Mouse (Mus musculus) kidney, embryonic 15.5 days (tissue): ENCODE measurements around the gene Sprr2e. TPM values are rescaled to one million over a fixed set of nuclear protein-coding genes. Genes with fewer than 3 reads are reported as not detected.

Experiments used
- ATAC-seq: fragments of 200-750 bp; cut with Nextera tagmentation; replicated peaks from 2 replicates; pipeline ENCODE4 v1.8.0; 2017; ENCODE audit warnings: moderate TSS enrichment; ENCODE audit not compliant: low FRiP score
- H3K27ac ChIP-seq: fragments of 300-500 bp; sonication (generic); 2 replicates; pipeline ENCODE4 v1.5.1; 2015; ENCODE audit warnings: mild to moderate bottlenecking, inconsistent platforms
- H3K27me3 ChIP-seq: fragments of 300-500 bp; sonication (generic); 2 replicates; pipeline ENCODE4 v1.6.1; 2015; ENCODE audit warnings: inconsistent platforms
- H3K36me3 ChIP-seq: fragments of 300-500 bp; sonication (generic); 2 replicates; pipeline ENCODE4 v1.6.1; 2015; ENCODE audit warnings: inconsistent platforms
- H3K4me1 ChIP-seq: fragments of 300-500 bp; sonication (generic); 2 replicates; pipeline ENCODE4 v1.6.1; 2015; ENCODE audit warnings: inconsistent platforms
- H3K4me2 ChIP-seq: fragments of 300-500 bp; sonication (generic); 2 replicates; pipeline ENCODE4 v1.6.1; 2015; ENCODE audit warnings: moderate library complexity, mild to moderate bottlenecking, inconsistent platforms
- H3K4me3 ChIP-seq: fragments of 300-500 bp; sonication (generic); replicated peaks from 2 replicates; pipeline ENCODE4 v1.5.1; 2015; ENCODE audit warnings: mild to moderate bottlenecking, inconsistent platforms
- H3K9ac ChIP-seq: fragments of 300-500 bp; sonication (generic); 2 replicates; pipeline ENCODE4 v1.6.1; 2015; ENCODE audit warnings: mild to moderate bottlenecking, inconsistent platforms
- H3K9me3 ChIP-seq: fragments of 300-500 bp; sonication (generic); replicated peaks from 2 replicates; pipeline ENCODE4 v1.6.1; 2016; ENCODE audit warnings: inconsistent platforms
- whole genome bisulfite sequencing: fragments of 180-500 bp; shearing (Covaris S2); methylation state at CpG from one replicate; pipeline ENCODE4 v1.1.7; 2015; ENCODE audit warnings: mixed read lengths; 5-methylcytosine and 5-hydroxymethylcytosine counted together
- polyA plus RNA-seq: library from polyadenylated mRNA; unstranded; fragments of >200 nt; fragmentation: Nextera tagmentation; extraction: Ambion mirVana; gene quantifications from 2 replicates; pipeline ENCODE4 v1.2.1, GENCODE M21; 2015

The Sprr2e gene
- not detected in 2 replicates for polyA plus RNA-seq

DNA sequence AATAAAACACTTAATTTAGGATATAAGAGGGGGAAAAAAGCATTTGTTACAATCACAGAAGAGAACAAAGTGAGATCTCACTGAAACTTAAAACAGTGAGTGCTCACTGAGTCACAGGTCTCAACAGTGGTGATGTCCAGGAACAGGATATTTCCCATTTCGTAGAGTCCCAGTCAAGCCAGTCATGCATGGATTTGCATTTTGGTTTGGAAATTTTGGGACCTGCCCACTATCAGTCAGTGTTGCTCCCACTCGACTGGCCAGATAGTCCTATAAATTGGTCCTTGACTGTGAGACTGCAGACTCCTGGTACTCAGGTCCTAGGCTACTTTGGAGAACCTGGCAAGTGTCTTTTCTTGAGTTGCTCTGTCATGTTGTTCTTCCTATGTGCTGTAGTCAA, at the start of gene Sprr2e:
Gene Sprr2e, plus strand, starts transcription at position 301 of the 400 bp plus-strand sequence.
- Histone ChIP-seq H3K27ac (no peak within 1 kb of the TSS), H3K9ac (no peak within 1 kb of the TSS), H3K9me3 (no peaks in the 10 kb centered on the region), H3K4me3 (no peak within 1 kb of the TSS), H3K27me3 (no peaks in the 10 kb centered on the region), H3K4me1 (no peaks in the 10 kb centered on the region), H3K36me3 (no peaks in the 10 kb centered on the region), H3K4me2 (no peak within 1 kb of the TSS)
- ATAC-seq = no peak
- WGBS = 76% methylated on average over 2 of the region's 2 CpGs

DNA sequence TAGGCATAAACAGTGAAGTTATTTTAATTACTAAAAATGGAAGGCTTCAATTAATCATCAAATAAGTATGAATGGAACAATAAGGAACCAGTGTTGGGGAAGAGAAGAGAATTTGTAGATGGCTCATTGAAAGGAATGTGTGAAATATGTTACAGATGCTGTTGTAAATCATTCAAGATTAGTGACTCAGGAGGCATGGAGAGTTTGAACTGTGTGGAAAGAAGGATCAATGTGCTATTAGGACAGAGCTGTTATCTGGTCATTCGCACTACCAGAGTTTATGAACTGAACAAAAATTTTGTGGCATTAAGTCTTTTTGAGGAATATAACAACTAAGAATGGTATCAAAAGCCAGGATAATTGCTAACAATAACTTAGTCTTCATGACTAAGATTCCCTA, 44.5 kb upstream of the Sprr2e start:
- 76% methylated on average over 1 of the region's 1 CpGs for WGBS
- Histone ChIP-seq H3K9me3 (no peaks in the 10 kb centered on the region), H3K4me2 (no peak overlapping the region)

DNA sequence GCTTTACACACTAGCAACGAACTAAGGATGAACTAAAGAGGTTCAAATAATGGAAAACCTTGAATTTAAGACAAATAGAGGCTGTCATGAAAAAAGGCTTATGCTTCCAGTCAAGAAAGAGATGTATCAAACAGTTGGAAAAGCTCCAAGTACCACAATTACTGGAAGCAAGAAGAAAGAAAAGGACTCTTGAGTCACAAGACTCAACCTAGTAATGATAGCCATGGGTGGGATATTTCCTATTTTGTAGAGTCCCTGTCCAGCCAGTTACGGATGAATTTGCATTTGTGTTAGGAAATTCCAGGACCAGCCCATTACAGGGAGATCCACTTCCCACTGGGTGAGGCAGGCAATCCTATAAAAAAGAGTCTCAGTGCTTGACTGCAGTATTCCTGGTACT, 35.6 kb upstream of the Sprr2e start, which contains the start of gene Sprr2b:
Gene Sprr2b, plus strand, starts transcription at position 301 of the 400 bp plus-strand sequence.
- Histone ChIP-seq H3K9me3 (no peaks in the 10 kb centered on the region), H3K4me3 (no peak within 1 kb of the TSS), H3K4me2 (no peak within 1 kb of the TSS), H3K9ac (no peak within 1 kb of the TSS), H3K27ac (no peak within 1 kb of the TSS), H3K4me1 (no peaks in the 10 kb centered on the region), H3K27me3 (no peaks in the 10 kb centered on the region), H3K36me3 (no peaks in the 10 kb centered on the region)
- no peak for ATAC-seq
- 80% methylated on average over 2 of the region's 2 CpGs for WGBS

More for the DNA sequence above, 44.5 kb upstream of the Sprr2e start:
- no peak for ATAC-seq
- Histone ChIP-seq H3K9ac (no peak overlapping the region), H3K27me3 (no peaks in the 10 kb centered on the region), H3K4me1 (no peaks in the 10 kb centered on the region), H3K27ac (no peak overlapping the region), H3K4me3 (no peak overlapping the region), H3K36me3 (no peaks in the 10 kb centered on the region)

DNA sequence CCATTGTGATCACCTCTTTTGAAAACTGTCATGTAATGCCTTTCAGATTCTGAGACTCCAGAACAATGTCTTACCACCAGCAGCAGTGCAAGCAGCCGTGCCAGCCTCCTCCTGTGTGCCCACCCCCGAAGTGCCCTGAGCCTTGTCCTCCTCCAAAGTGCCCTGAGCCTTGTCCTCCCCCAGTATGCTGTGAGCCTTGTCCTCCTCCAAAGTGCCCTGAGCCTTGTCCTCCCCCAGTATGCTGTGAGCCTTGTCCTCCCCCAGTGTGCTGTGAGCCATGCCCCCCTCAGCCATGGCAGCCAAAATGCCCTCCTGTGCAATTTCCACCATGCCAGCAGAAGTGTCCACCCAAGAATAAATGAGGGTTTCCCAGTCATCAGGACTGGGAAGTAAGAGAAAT, 34.6 kb upstream of the Sprr2e start:
- Histone ChIP-seq H3K9ac (no peak overlapping the region), H3K27ac (no peak overlapping the region), H3K27me3 (no peaks in the 10 kb centered on the region), H3K9me3 (no peaks in the 10 kb centered on the region), H3K4me3 (no peak overlapping the region), H3K4me2 (no peak overlapping the region), H3K36me3 (no peaks in the 10 kb centered on the region), H3K4me1 (no peaks in the 10 kb centered on the region)
- 39% methylated on average over 2 of the region's 2 CpGs for WGBS
- peak; percentile 91 for ATAC-seq

DNA sequence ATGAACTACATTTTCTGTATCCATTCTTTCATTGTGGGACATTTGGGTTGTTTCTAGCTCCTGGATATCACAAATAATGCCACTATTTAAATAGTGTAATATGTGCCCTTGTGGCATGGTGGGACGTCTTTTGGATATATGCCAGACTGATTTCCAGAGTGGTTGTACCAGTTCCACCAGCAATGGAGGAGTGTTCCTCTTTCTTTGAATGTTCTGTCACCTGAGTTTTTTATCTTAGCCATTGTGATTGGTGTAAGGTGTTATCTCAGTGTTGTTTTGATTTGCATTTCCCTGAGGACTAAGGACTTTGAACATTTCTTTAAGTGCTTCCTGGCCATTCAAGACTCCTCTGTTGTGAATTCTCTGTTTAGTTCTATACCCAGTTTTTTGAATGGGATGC, 15.7 kb upstream of the Sprr2e start:
- 84% methylated on average over 1 of the region's 1 CpGs for WGBS
- Histone ChIP-seq H3K27ac (no peak overlapping the region), H3K4me2 (no peak overlapping the region), H3K9me3 (no peaks in the 10 kb centered on the region), H3K4me1 (no peaks in the 10 kb centered on the region), H3K4me3 (no peak overlapping the region), H3K36me3 (no peaks in the 10 kb centered on the region), H3K27me3 (no peaks in the 10 kb centered on the region), H3K9ac (no peak overlapping the region)
- no peak for ATAC-seq

DNA sequence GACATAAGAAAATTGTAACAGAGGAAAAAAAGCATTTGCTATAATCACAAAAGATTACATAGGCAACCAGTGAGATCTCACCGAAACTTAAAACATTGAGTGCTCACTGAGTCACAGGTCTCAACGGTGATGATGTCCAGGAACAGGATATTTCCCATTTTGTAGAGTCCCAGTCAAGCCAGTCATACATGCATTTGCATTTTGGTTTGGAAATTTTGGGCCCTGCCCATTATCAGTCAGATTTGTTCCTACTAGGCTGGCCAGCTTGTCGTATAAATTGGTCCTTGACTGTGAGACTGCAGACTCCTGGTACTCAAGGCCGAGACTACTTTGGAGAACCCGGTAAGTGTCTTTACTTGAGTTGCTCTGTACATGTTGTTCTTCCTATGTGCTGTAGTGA, 13.1 kb upstream of the Sprr2e start, which contains the start of gene Sprr2d:
Gene Sprr2d, plus strand, starts transcription at position 301 of the 400 bp plus-strand sequence.
- H3K27ac ChIP-seq = no peak within 1 kb of the TSS
- no peak within 1 kb of the TSS for H3K9ac ChIP-seq
- H3K36me3 ChIP-seq = no peaks in the 10 kb centered on the region
- no peaks in the 10 kb centered on the region for H3K4me1 ChIP-seq
- no peak for ATAC-seq
- no peak within 1 kb of the TSS for H3K4me2 ChIP-seq
- no peak within 1 kb of the TSS for H3K4me3 ChIP-seq
- H3K9me3 ChIP-seq = no peaks in the 10 kb centered on the region
- WGBS = 93% methylated on average over 5 of the region's 5 CpGs
- H3K27me3 ChIP-seq = no peaks in the 10 kb centered on the region

DNA sequence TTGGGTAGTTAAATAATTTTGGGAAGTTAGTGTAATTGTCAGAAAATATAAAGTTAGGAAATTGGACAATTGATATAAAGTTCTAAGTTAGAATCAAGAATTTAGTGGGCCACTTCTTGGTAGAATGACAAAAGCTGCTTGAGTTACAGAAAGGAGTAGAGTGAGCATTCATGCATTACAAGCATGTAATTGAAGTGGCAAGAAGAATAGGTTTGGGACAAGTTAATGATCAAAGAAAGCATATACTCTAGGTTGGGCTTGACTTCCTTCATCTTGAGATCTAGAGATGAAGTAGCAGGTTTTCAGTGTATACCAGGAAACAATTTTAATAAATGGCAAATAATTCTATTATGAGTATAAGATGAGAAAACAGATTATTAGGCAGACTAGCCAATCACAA, 9.7 kb downstream of the Sprr2e start:
- ATAC-seq = peak; percentile 90
- H3K4me3 ChIP-seq = no peak overlapping the region

DNA sequence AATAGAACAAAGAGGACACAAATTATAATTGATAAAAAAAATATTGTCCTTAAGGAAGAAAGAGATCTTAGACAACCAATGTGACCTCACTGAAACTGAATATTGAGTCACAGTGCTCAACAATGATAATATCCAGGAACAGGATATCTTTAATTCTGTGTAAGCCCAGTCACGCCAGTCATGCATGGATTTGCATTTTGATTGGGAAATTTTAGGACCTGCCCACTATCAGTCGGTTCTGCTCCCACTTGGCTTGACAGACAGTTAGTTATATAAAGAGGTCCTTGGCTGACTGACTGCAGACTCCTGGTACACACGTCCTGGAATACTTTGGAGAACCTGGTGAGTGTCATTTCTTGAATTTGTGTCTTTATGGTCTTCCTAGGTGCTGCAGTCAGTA, 12.9 kb downstream of the Sprr2e start, which contains the start of gene Sprr2f:
Gene Sprr2f, plus strand, starts transcription at position 301 of the 400 bp plus-strand sequence.
- Histone ChIP-seq H3K36me3 (no peaks in the 10 kb centered on the region), H3K4me2 (no peak within 1 kb of the TSS), H3K4me1 (no peaks in the 10 kb centered on the region), H3K27ac (no peak within 1 kb of the TSS), H3K9ac (no peak within 1 kb of the TSS), H3K27me3 (no peaks in the 10 kb centered on the region), H3K4me3 (no peak within 1 kb of the TSS), H3K9me3 (no peaks in the 10 kb centered on the region)
- no peak for ATAC-seq
- WGBS = 62% methylated on average over 3 of the region's 3 CpGs

More for the DNA sequence above, 9.7 kb downstream of the Sprr2e start:
- H3K27ac ChIP-seq = no peak overlapping the region
- H3K36me3 ChIP-seq = no peaks in the 10 kb centered on the region
- H3K4me1 ChIP-seq = no peaks in the 10 kb centered on the region
- H3K9me3 ChIP-seq = peaks cover 6% of the 10 kb centered on the region; the same call in 1 of the 2 replicates
- no peak overlapping the region for H3K9ac ChIP-seq
- no peak overlapping the region for H3K4me2 ChIP-seq
- no peaks in the 10 kb centered on the region for H3K27me3 ChIP-seq

DNA sequence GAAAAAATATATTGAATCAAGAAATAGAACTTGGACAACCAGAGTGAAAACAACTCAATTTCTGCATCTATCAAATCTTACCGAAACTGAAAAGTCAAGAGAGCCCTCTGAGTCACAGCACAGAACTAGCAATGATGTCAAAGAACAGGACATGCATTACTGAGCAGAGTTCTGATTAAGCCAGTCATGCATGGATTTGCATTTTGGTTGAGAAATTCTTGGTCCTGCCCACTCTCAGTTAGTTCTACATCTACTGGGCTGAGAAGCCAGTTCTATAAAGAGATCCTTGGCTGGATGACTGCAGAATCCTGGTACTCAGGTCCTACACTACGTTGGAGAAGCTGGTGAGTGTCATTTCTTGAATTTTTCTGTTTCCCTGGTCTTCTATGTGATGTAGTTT, 21.7 kb downstream of the Sprr2e start:
- no peaks in the 10 kb centered on the region for H3K36me3 ChIP-seq
- H3K9me3 ChIP-seq = no peaks in the 10 kb centered on the region
- H3K4me1 ChIP-seq = no peaks in the 10 kb centered on the region
- no peaks in the 10 kb centered on the region for H3K27me3 ChIP-seq
- no peak overlapping the region for H3K4me2 ChIP-seq
- 80% methylated on average over 2 of the region's 2 CpGs for WGBS
- H3K27ac ChIP-seq = no peak overlapping the region
- no peak overlapping the region for H3K9ac ChIP-seq
- no peak overlapping the region for H3K4me3 ChIP-seq
- no peak for ATAC-seq

DNA sequence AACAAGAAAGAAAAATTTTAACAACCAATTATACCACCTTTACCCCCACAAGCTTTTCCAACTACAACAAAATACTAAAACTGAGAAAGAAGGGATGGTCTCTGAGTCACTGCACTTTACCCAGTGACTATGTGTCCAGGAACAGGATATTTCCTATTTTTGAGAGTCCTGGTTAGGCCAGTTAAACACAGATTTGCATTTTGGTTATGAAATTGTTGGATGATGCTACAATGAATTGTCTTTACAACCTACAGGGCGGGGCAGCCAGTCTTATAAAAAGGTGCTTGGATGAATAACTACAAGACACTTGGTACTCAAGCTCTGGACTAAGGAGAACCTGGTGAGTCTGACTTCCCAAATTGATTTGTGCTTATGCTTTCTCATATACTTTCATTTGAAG, 33.4 kb downstream of the Sprr2e start, which contains the start of gene Sprr2h:
Gene Sprr2h, plus strand, starts transcription at position 301 of the 400 bp plus-strand sequence.
- no peaks in the 10 kb centered on the region for H3K36me3 ChIP-seq
- H3K27me3 ChIP-seq = no peaks in the 10 kb centered on the region
- H3K4me2 ChIP-seq = no peak within 1 kb of the TSS
- 86% methylated on average over 1 of the region's 1 CpGs for WGBS
- H3K4me3 ChIP-seq = no peak within 1 kb of the TSS
- ATAC-seq = no peak
- no peaks in the 10 kb centered on the region for H3K9me3 ChIP-seq
- H3K4me1 ChIP-seq = no peaks in the 10 kb centered on the region
- H3K9ac ChIP-seq = no peak within 1 kb of the TSS
- H3K27ac ChIP-seq = no peak within 1 kb of the TSS

DNA sequence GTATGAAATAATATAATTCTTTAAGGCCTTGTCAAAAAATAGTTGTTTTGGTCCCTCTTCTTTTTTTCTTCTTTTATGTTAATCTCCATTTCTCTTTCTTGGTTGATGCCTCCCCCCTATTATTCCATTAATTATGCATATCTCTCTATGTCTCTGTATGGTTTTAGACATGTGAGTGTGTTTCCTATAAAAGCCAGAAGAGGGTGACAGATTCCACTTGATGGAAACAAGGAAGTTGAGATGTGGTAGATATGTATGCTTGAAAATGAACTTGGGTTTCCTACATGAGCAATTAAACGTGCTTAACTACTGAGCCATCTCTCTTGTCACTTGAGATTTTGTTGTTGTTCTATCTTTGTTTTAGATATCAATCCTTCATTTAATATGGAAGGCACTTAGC, 42.4 kb downstream of the Sprr2e start:
- 45% methylated on average over 1 of the region's 1 CpGs for WGBS
- H3K4me3 ChIP-seq = no peak overlapping the region
- no peaks in the 10 kb centered on the region for H3K9me3 ChIP-seq
- no peaks in the 10 kb centered on the region for H3K36me3 ChIP-seq
- H3K27me3 ChIP-seq = no peaks in the 10 kb centered on the region
- no peak overlapping the region for H3K9ac ChIP-seq
- H3K4me1 ChIP-seq = no peaks in the 10 kb centered on the region
- no peak overlapping the region for H3K27ac ChIP-seq
- ATAC-seq = no peak
- H3K4me2 ChIP-seq = no peak overlapping the region
